Mouse (Mus musculus) liver, adult 2 months (tissue): ENCODE data around the gene Nop10. TPM values are rescaled to one million over a fixed set of nuclear protein-coding genes. Genes with fewer than 3 reads are reported as not detected.
A peak's percentile ranks its signal among the peaks of the same experiment; 100 is the strongest.

Source experiments
- DNase-seq: peaks from one replicate; pipeline ENCODE4 v3.0.0-alpha.2; 2011; ENCODE audit warnings: low read depth, low spot score; ENCODE audit errors: extremely low read depth
- H3K27ac ChIP-seq: fragments of 200-500 bp; replicated peaks from 2 replicates; pipeline ENCODE4 v1.5.1; 2012; ENCODE audit warnings: low read depth, mild to moderate bottlenecking, control low read depth, inconsistent platforms, low read length; ENCODE audit not compliant: insufficient read depth
- H3K27me3 ChIP-seq: fragments of 200-500 bp; 2 replicates; pipeline ENCODE4 v1.6.1; 2012; ENCODE audit warnings: mild to moderate bottlenecking, moderate library complexity, low read length, inconsistent platforms; ENCODE audit not compliant: control insufficient read depth, insufficient read depth
- H3K36me3 ChIP-seq: fragments of 200-500 bp; 2 replicates; pipeline ENCODE4 v1.6.1; 2012; ENCODE audit warnings: low read length, inconsistent platforms; ENCODE audit not compliant: control insufficient read depth, insufficient read depth
- H3K4me1 ChIP-seq: fragments of 200-500 bp; 2 replicates; pipeline ENCODE4 v1.6.1; 2011; ENCODE audit warnings: low read length; ENCODE audit not compliant: control insufficient read depth, insufficient read depth
- H3K4me3 ChIP-seq: fragments of 200-500 bp; 2 replicates; pipeline ENCODE4 v1.5.1; 2011; ENCODE audit warnings: low read depth, mild to moderate bottlenecking, control low read depth, low read length, moderate library complexity; ENCODE audit not compliant: insufficient read depth
- H3K79me2 ChIP-seq: fragments of 200-500 bp; 2 replicates; pipeline ENCODE4 v1.6.1; 2012; ENCODE audit warnings: inconsistent platforms, mild to moderate bottlenecking, low read length, moderate library complexity; ENCODE audit not compliant: control insufficient read depth, insufficient read depth
- H3K9ac ChIP-seq: fragments of 200-500 bp; 2 replicates; pipeline ENCODE4 v1.6.1; 2012; ENCODE audit warnings: low read depth, mild to moderate bottlenecking, control low read depth, inconsistent platforms, low read length
- CTCF ChIP-seq: fragments of 200-500 bp; IDR thresholded peaks from 2 replicates; pipeline ENCODE4 v1.5.1; 2011; ENCODE audit warnings: low read depth, low read length, control low read depth
- POLR2A ChIP-seq: fragments of 200-500 bp; IDR thresholded peaks from 2 replicates; pipeline ENCODE4 v1.6.1; 2011; ENCODE audit warnings: low read length, control low read depth; ENCODE audit not compliant: insufficient read depth; ENCODE audit errors: extremely low read depth
- WGBS: fragments of 180-500 bp; shearing (Covaris S2); methylation state at CpG from one replicate; pipeline ENCODE4 v1.1.7; 2018; 5-methylcytosine and 5-hydroxymethylcytosine counted together
- polyA plus RNA-seq: library from polyadenylated mRNA; depleted of rRNA; stranded (reverse); fragments of >200 nt; gene quantifications from 2 replicates; pipeline ENCODE4 v1.2.3, GENCODE M21; 2012; rRNA removed
- total RNA-seq: library from RNA; depleted of rRNA; stranded (reverse); fragments of >200 nt; gene quantifications from 2 replicates; pipeline ENCODE4 v1.2.3, GENCODE M21; 2014; rRNA removed

Gene Nop10
- total and polyA plus RNA-seq, 2 experiments, result 67.8 to 71.2 TPM

DNA sequence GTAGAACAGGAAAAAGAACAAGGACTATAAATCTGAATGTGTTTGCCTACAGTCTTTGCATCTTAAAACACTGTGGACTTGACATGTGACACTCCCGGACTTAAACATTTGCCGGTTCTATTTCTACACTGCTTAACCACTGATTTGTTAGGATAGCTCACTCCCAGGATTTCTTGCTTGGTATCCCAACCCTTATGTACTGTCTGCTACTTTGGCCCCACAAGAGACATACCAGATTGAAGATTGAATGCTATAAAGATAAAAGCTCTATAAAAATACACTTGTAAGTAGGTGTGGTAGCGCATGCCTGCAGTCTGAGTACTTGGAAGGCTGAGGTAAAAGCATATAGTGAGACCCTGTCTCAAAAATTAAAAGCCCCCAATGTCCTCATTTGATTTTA lies 27.8 kb downstream of the Nop10 start:
- Histone ChIP-seq H3K4me3 (no peak overlapping the region), H3K27me3 (no peaks in the 10 kb centered on the region), H3K36me3 (no peaks in the 10 kb centered on the region), H3K79me2 (peaks cover 5% of the 10 kb centered on the region; the same call in 1 of the 2 replicates), H3K4me1 (peaks cover 6% of the 10 kb centered on the region; the same call in 1 of the 2 replicates), H3K27ac (no peak overlapping the region), H3K9ac (no peak overlapping the region)
- TF ChIP-seq POLR2A (no peak), CTCF (no peak)
- no peak for DNase-seq
- WGBS, result 97% methylated on average over 3 of the region's 3 CpGs

DNA sequence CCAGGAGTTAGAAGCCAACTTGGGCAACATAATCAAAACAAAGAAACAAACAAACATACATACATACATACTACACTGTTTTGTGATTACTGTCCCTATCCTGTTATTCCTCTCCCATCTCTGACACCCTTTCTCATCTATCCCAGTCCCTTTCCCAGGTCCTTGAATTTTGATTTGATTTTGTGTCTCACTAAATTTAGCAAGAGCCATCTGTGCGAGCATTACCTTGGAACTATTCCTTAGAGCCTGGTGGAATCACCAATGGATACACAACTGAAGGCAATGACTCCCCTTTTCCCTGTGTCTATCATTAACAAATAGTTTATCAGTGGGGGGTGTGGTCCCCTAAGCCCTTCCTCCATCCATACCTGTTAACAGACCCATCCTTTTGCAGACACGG lies 31.1 kb downstream of the Nop10 start:
- 100% methylated on average over 2 of the region's 2 CpGs for WGBS
- TF ChIP-seq POLR2A (no peak), CTCF (no peak)

DNA sequence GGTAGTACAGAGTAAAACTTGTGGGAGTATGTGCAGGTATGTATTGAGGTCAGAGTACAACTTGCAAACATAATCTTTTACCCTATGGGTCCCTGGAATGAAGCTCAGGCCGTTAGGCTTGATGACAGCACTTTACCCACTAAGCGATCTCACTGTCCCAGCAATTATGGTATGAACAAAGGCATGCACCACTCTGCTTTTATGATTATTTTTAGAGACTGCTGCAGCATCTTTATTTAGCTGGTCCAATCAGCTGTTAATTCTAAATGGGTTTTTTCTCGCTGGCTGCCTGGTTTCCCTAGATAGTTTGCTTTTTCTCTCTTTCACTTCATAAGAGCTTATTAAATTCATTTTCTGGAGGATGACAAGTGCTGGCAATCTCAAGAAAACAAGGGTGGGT lies 34.5 kb downstream of the Nop10 start:
- no peak for DNase-seq
- Histone ChIP-seq H3K27ac (no peak overlapping the region), H3K27me3 (no peaks in the 10 kb centered on the region), H3K79me2 (peaks cover 6% of the 10 kb centered on the region; the same call in 1 of the 2 replicates), H3K4me1 (peaks cover 8% of the 10 kb centered on the region), H3K4me3 (no peak overlapping the region), H3K9ac (no peak overlapping the region), H3K36me3 (no peaks in the 10 kb centered on the region)
- 88% methylated on average over 3 of the region's 3 CpGs for WGBS
- no peak for TF ChIP-seq CTCF
- no peak for TF ChIP-seq POLR2A

More for the DNA sequence above, 31.1 kb downstream of the Nop10 start:
- H3K4me1 ChIP-seq, result peaks cover 3% of the 10 kb centered on the region
- H3K4me3 ChIP-seq, result no peak overlapping the region
- H3K27me3 ChIP-seq, result no peaks in the 10 kb centered on the region
- no peak overlapping the region for H3K27ac ChIP-seq
- no peaks in the 10 kb centered on the region for H3K36me3 ChIP-seq
- peaks cover 3% of the 10 kb centered on the region; the same call in 1 of the 2 replicates for H3K79me2 ChIP-seq
- no peak overlapping the region for H3K9ac ChIP-seq
- no peak for DNase-seq

DNA sequence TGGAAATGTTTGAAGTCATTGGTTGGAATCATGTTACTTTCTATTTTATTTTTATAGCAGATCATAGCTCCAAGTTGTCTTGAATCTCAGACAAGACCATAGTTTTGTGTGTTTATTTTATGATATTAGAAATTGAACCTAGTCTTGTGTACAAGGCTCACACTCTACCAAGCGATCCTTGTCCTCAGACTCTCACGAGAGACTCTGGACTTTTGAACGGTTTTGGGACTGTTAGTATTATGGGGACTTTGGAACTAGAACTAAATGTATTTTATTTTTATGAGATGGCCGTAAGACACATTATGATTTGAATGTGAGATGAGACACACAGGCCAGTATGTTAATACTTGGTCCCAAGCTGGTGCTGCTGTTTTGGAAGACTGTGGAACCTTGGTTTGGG lies 36.5 kb downstream of the Nop10 start:
- TF ChIP-seq CTCF (no peak), POLR2A (no peak)
- no peaks in the 10 kb centered on the region for H3K27me3 ChIP-seq
- H3K36me3 ChIP-seq, result no peaks in the 10 kb centered on the region
- DNase-seq, result peak; percentile 64
- H3K4me3 ChIP-seq, result no peak overlapping the region
- H3K27ac ChIP-seq, result no peak overlapping the region
- H3K79me2 ChIP-seq, result peaks cover 9% of the 10 kb centered on the region; the same call in 1 of the 2 replicates
- H3K4me1 ChIP-seq, result peaks cover 8% of the 10 kb centered on the region
- H3K9ac ChIP-seq, result no peak overlapping the region
- whole genome bisulfite sequencing, result 44% methylated on average over 4 of the region's 4 CpGs

DNA sequence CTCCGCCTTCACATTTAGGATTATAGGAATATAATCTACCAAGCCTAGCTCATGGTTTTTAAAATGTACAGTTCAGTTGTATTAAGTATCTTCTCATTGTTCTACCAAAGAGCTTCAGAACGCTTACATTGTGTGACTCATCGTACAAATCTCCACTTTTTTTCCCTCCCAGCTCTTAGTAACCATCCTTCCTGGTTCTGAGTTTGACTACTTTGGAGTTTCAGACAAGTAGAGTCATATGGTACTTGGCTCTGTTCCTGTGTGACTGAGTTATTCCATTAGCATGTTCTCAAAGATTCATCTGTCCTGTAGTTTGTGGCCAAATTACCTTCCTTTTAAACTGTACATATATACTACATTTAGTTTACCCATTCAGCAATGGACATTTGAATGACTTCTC lies 46.9 kb downstream of the Nop10 start:
- WGBS, result 84% methylated on average over 3 of the region's 3 CpGs
- DNase-seq, result no peak

DNA sequence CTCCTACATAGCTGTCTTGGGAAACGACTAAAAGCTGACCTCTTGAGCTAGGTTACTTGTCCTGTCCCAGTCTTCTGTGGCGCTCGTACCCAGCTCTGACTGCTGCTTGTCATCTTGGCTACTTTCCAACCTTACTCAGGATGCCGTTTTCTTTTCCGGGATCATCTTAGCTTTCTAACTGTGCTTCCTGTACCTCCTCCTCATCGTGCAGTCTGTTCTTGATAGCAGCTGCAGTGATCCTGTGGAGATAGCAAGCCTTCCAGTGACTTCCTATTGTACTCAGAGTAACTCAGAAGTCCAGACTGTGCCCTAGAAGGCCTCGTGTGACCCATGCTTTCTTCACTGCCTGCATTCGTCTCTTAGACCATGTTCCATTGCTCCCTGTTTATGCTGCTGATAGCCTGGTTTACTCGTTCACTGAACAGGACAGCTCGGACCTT lies 47.5 kb downstream of the Nop10 start:
- H3K79me2 ChIP-seq, result no peaks in the 10 kb centered on the region; the same call in 1 of the 2 replicates
- H3K27me3 ChIP-seq, result no peaks in the 10 kb centered on the region
- no peaks in the 10 kb centered on the region for H3K36me3 ChIP-seq
- peaks cover 1% of the 10 kb centered on the region; the same call in 1 of the 2 replicates for H3K4me1 ChIP-seq
- H3K27ac ChIP-seq, result no peak overlapping the region
- H3K9ac ChIP-seq, result no peak overlapping the region
- no peak for DNase-seq
- no peak overlapping the region for H3K4me3 ChIP-seq
- 70% methylated on average over 10 of the region's 10 CpGs for WGBS
- no peak for TF ChIP-seq CTCF
- no peak for TF ChIP-seq POLR2A

More for the DNA sequence above, 46.9 kb downstream of the Nop10 start:
- no peak overlapping the region for H3K27ac ChIP-seq
- no peaks in the 10 kb centered on the region; the same call in 1 of the 2 replicates for H3K79me2 ChIP-seq
- H3K9ac ChIP-seq, result no peak overlapping the region
- no peak overlapping the region for H3K4me3 ChIP-seq
- TF ChIP-seq POLR2A (no peak), CTCF (no peak)
- peaks cover 1% of the 10 kb centered on the region; the same call in 1 of the 2 replicates for H3K4me1 ChIP-seq
- H3K27me3 ChIP-seq, result no peaks in the 10 kb centered on the region
- no peaks in the 10 kb centered on the region for H3K36me3 ChIP-seq

Other genes with a start within 250 kb of the Nop10 start
- not detected in 2 replicates for gene Olfr1310, start 249.2 kb upstream of the Nop10 start, total RNA-seq
- gene Olfr1310, start 249.2 kb upstream of the Nop10 start, polyA plus RNA-seq, result not detected in 2 replicates
- not detected in 2 replicates for gene Olfr1311, start 237.5 kb upstream of the Nop10 start, total RNA-seq
- gene Olfr1311, start 237.5 kb upstream of the Nop10 start, polyA plus RNA-seq, result not detected in 2 replicates
- not detected in 2 replicates for gene Olfr1312, start 211.7 kb upstream of the Nop10 start, total RNA-seq
- gene Olfr1312, start 211.7 kb upstream of the Nop10 start, polyA plus RNA-seq, result not detected in 2 replicates
- gene Olfr1313, start 184.1 kb upstream of the Nop10 start, total RNA-seq, result not detected in 2 replicates
- gene Olfr1313, start 184.1 kb upstream of the Nop10 start, polyA plus RNA-seq, result not detected in 2 replicates
- gene Olfr1314, start 165.1 kb upstream of the Nop10 start, total RNA-seq, result not detected in 2 replicates
- not detected in 2 replicates for gene Olfr1314, start 165.1 kb upstream of the Nop10 start, polyA plus RNA-seq
- gene Olfr1315-ps1, start 146.5 kb upstream of the Nop10 start, total RNA-seq, result not detected in 2 replicates
- not detected in 2 replicates for gene Olfr1315-ps1, start 146.5 kb upstream of the Nop10 start, polyA plus RNA-seq
- not detected in 2 replicates for gene Olfr1316, start 126.9 kb upstream of the Nop10 start, total RNA-seq
- gene Olfr1316, start 126.9 kb upstream of the Nop10 start, polyA plus RNA-seq, result not detected in 2 replicates
- not detected in 2 replicates for gene Olfr1317, start 121.6 kb upstream of the Nop10 start, total RNA-seq
- gene Olfr1317, start 121.6 kb upstream of the Nop10 start, polyA plus RNA-seq, result not detected in 2 replicates
- gene Olfr1318, start 107.7 kb upstream of the Nop10 start, total RNA-seq, result not detected in 2 replicates
- gene Olfr1318, start 107.7 kb upstream of the Nop10 start, polyA plus RNA-seq, result not detected in 2 replicates
- gene Lpcat4, start 22.5 kb upstream of the Nop10 start, total RNA-seq, result 0.09 and 0.67 TPM in 2 replicates
- 2.2 and 2.4 TPM in 2 replicates for gene Lpcat4, start 22.5 kb upstream of the Nop10 start, polyA plus RNA-seq
- gene Nutm1, start 2.6 kb upstream of the Nop10 start, total RNA-seq, result not detected in 2 replicates
- gene Nutm1, start 2.6 kb upstream of the Nop10 start, polyA plus RNA-seq, result not detected in 2 replicates
- gene Slc12a6, start 3.9 kb downstream of the Nop10 start, total RNA-seq, result 12.9 and 14.8 TPM in 2 replicates
- 4.0 and 5.2 TPM in 2 replicates for gene Slc12a6, start 3.9 kb downstream of the Nop10 start, polyA plus RNA-seq
- gene Gm21985, start 4.4 kb downstream of the Nop10 start, total RNA-seq, result not detected in 2 replicates
- not detected in 2 replicates for gene Gm21985, start 4.4 kb downstream of the Nop10 start, polyA plus RNA-seq
- 60.2 and 65.5 TPM in 2 replicates for gene Emc4, start 106.1 kb downstream of the Nop10 start, total RNA-seq
- gene Emc4, start 106.1 kb downstream of the Nop10 start, polyA plus RNA-seq, result 78.6 and 88.5 TPM in 2 replicates
- gene Katnbl1, start 117.3 kb downstream of the Nop10 start, total RNA-seq, result 3.6 and 4.2 TPM in 2 replicates
- 0.60 and 0.93 TPM in 2 replicates for gene Katnbl1, start 117.3 kb downstream of the Nop10 start, polyA plus RNA-seq
- gene Emc7, start 193.1 kb downstream of the Nop10 start, total RNA-seq, result 19.9 and 21.9 TPM in 2 replicates
- 8.0 and 9.6 TPM in 2 replicates for gene Emc7, start 193.1 kb downstream of the Nop10 start, polyA plus RNA-seq
- not detected in 2 replicates for gene Chrm5, start 218.8 kb downstream of the Nop10 start, total RNA-seq
- gene Chrm5, start 218.8 kb downstream of the Nop10 start, polyA plus RNA-seq, result not detected in 2 replicates
- gene Aven, start 231.0 kb downstream of the Nop10 start, total RNA-seq, result 8.9 and 16.2 TPM in 2 replicates
- gene Aven, start 231.0 kb downstream of the Nop10 start, polyA plus RNA-seq, result 4.5 and 4.6 TPM in 2 replicates